Mouse (Mus musculus) olfactory bulb, adult 2 months (tissue): ENCODE results near the gene Adi1.

Source experiments
- CTCF ChIP-seq: fragments of 200-500 bp; IDR thresholded peaks from 2 replicates; pipeline ENCODE4 v1.5.1; 2012; ENCODE audit warnings: low read depth, mild to moderate bottlenecking, low read length, moderate library complexity; ENCODE audit not compliant: insufficient read depth
- POLR2A ChIP-seq: fragments of 200-500 bp; IDR thresholded peaks from 2 replicates; pipeline ENCODE4 v1.6.1; 2012; ENCODE audit warnings: mild to moderate bottlenecking, low read depth, low read length, moderate library complexity; ENCODE audit not compliant: insufficient read depth

GRCm38 (mm10) chr12:28700101-28700511, 25.1 kb downstream of the Adi1 start:
- TF ChIP-seq CTCF (no peak), POLR2A (no peak)
